Comparison of ENCODE assay signal across 8 mouse cellular contexts in the genomic region with DNA sequence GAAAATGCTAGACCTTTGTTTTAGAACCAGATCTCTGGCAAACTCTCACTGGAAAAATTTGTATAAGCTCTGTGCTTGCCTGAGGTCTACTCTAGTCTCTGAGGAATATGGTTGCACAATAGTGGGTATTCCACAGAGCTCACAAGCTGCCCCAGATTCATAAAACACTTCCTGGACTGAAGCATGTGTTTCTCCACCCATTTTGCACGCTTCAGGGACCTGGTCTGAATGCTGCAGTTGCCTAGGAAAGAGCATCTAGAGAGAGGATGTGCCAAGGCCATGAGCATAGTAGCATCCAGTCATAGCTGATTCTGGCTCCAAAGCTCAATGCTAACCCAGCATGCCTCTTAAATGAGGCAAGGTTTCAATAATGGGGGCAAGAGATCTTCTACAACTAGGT.
DNase-seq lines count a peak whose midpoint lies in the region; ATAC-seq and TF ChIP-seq lines count a peak whose summit lies in the region.

No protein-coding gene starts in this region.

- TF ChIP-seq CTCF in midbrain, postnatal 0 days (IDR thresholded peaks at IDR 0.05): no peak
- no peak for TF ChIP-seq CTCF in thymus, adult 2 months (IDR thresholded peaks at IDR 0.05; ENCODE audit: borderline replicate concordance, control insufficient read depth, extremely low read depth, insufficient read depth, low read length, poor library complexity)

- WGBS in midbrain, embryonic 13.5 days: 67% methylated on average over 1 of the region's 1 CpGs
- WGBS in midbrain, embryonic 11.5 days: 64% methylated on average over 1 of the region's 1 CpGs
- WGBS in intestine, embryonic 16.5 days: 52% methylated on average over 1 of the region's 1 CpGs
- WGBS in midbrain, postnatal 0 days: 30% methylated on average over 1 of the region's 1 CpGs
- WGBS in thymus, adult 2 months: 68% methylated on average over 1 of the region's 1 CpGs

- no peaks in the 10 kb centered on the region for H3K27me3 ChIP-seq in midbrain, embryonic 13.5 days
- no peaks in the 10 kb centered on the region for H3K27me3 ChIP-seq in midbrain, embryonic 11.5 days (ENCODE audit: control insufficient read depth, insufficient read depth, low read length)
- H3K27me3 ChIP-seq in intestine, embryonic 16.5 days (replicated peaks; ENCODE audit: control insufficient read depth, insufficient read depth, low read length): no peaks in the 10 kb centered on the region
- no peaks in the 10 kb centered on the region for H3K27me3 ChIP-seq in midbrain, postnatal 0 days (ENCODE audit: insufficient read depth, low read length)
- H3K27me3 ChIP-seq in thymus, adult 2 months (ENCODE audit: control insufficient read depth, insufficient read depth, low read length): no peaks in the 10 kb centered on the region

- peaks cover 23% of the 10 kb centered on the region for H3K36me3 ChIP-seq in midbrain, embryonic 13.5 days
- peaks cover 11% of the 10 kb centered on the region; the same call in 1 of the 2 replicates for H3K36me3 ChIP-seq in midbrain, embryonic 11.5 days (ENCODE audit: control insufficient read depth, insufficient read depth, low read length)
- H3K36me3 ChIP-seq in intestine, embryonic 16.5 days (ENCODE audit: control insufficient read depth, insufficient read depth, low read length): no peaks in the 10 kb centered on the region
- no peaks in the 10 kb centered on the region for H3K36me3 ChIP-seq in midbrain, postnatal 0 days (ENCODE audit: insufficient read depth, low read length)
- no peaks in the 10 kb centered on the region for H3K36me3 ChIP-seq in thymus, adult 2 months (ENCODE audit: control insufficient read depth, insufficient read depth, low read length)

- no peak overlapping the region for H3K9ac ChIP-seq in midbrain, embryonic 13.5 days (replicated peaks)
- H3K9ac ChIP-seq in midbrain, embryonic 11.5 days (ENCODE audit: low read length): no peak overlapping the region
- no peak overlapping the region for H3K9ac ChIP-seq in intestine, embryonic 16.5 days (ENCODE audit: low read depth, low read length)
- H3K9ac ChIP-seq in midbrain, postnatal 0 days (replicated peaks; ENCODE audit: low read length, poor library complexity, severe bottlenecking): no peak overlapping the region

- H3K4me3 ChIP-seq in midbrain, embryonic 13.5 days (replicated peaks): no peak overlapping the region
- H3K4me3 ChIP-seq in midbrain, embryonic 11.5 days (ENCODE audit: low read depth, low read length): no peak overlapping the region
- H3K4me3 ChIP-seq in intestine, embryonic 16.5 days (ENCODE audit: low read length): no peak overlapping the region
- H3K4me3 ChIP-seq in midbrain, postnatal 0 days (ENCODE audit: low read depth, low read length): no peak overlapping the region
- no peak overlapping the region for H3K4me3 ChIP-seq in thymus, adult 2 months (ENCODE audit: control insufficient read depth, insufficient read depth, low read length)

- no peak overlapping the region for H3K27ac ChIP-seq in midbrain, embryonic 13.5 days
- no peak overlapping the region for H3K27ac ChIP-seq in midbrain, embryonic 11.5 days (ENCODE audit: low read depth, low read length)
- no peak overlapping the region; the same call in none of the 2 replicates for H3K27ac ChIP-seq in intestine, embryonic 16.5 days (ENCODE audit: low read length)
- H3K27ac ChIP-seq in midbrain, postnatal 0 days (ENCODE audit: low read depth, low read length): no peak overlapping the region
- H3K27ac ChIP-seq in thymus, adult 2 months (ENCODE audit: control insufficient read depth, insufficient read depth, low read length): no peak overlapping the region

- H3K9me3 ChIP-seq in midbrain, embryonic 13.5 days: no peaks in the 10 kb centered on the region
- no peaks in the 10 kb centered on the region for H3K9me3 ChIP-seq in midbrain, embryonic 11.5 days (ENCODE audit: control insufficient read depth, low read length)
- no peaks in the 10 kb centered on the region for H3K9me3 ChIP-seq in intestine, embryonic 16.5 days (ENCODE audit: control insufficient read depth, low read length)
- H3K9me3 ChIP-seq in midbrain, postnatal 0 days (ENCODE audit: low read length): no peaks in the 10 kb centered on the region

- no peak for TF ChIP-seq POLR2A in thymus, adult 2 months (IDR thresholded peaks at IDR 0.05; ENCODE audit: control insufficient read depth, extremely low read depth, insufficient read depth, low read length, poor library complexity)

- DNase-seq in cerebellum, postnatal 10 days: peak; percentile 43 to 63
- DNase-seq in cerebellum, postnatal 36 days: no peak
- DNase-seq in midbrain, embryonic 11.5 days (ENCODE audit: low spot score, missing footprints): no peak
- DNase-seq in midbrain, postnatal 0 days (ENCODE audit: low spot score): peak; percentile 74
- no peak for DNase-seq in spleen, postnatal 36 days (ENCODE audit: low spot score in 2 of 2)
- no peak for DNase-seq in thymus, adult 2 months

- ATAC-seq in midbrain, embryonic 13.5 days: peak; percentile 65
- ATAC-seq in midbrain, embryonic 11.5 days (ENCODE audit: low FRiP score): no peak
- peak; percentile 21; the same call in 1 of the 2 replicates for ATAC-seq in intestine, embryonic 16.5 days
- peak; percentile 34; the same call in 1 of the 2 replicates for ATAC-seq in midbrain, postnatal 0 days (ENCODE audit: low FRiP score)

- no peak overlapping the region for H3K4me2 ChIP-seq in midbrain, embryonic 13.5 days (replicated peaks)
- no peak overlapping the region for H3K4me2 ChIP-seq in midbrain, embryonic 11.5 days
- no peak overlapping the region for H3K4me2 ChIP-seq in intestine, embryonic 16.5 days (ENCODE audit: low read depth, low read length)
- no peak overlapping the region for H3K4me2 ChIP-seq in midbrain, postnatal 0 days (ENCODE audit: low read depth, low read length, poor library complexity, severe bottlenecking)

- peaks cover 15% of the 10 kb centered on the region for H3K4me1 ChIP-seq in midbrain, embryonic 13.5 days (replicated peaks)
- peaks cover 3% of the 10 kb centered on the region; the same call in 1 of the 2 replicates for H3K4me1 ChIP-seq in midbrain, embryonic 11.5 days (ENCODE audit: control insufficient read depth, insufficient read depth, low read length)
- H3K4me1 ChIP-seq in intestine, embryonic 16.5 days (ENCODE audit: control insufficient read depth, insufficient read depth, low read length): peaks cover 3% of the 10 kb centered on the region
- H3K4me1 ChIP-seq in midbrain, postnatal 0 days (ENCODE audit: insufficient read depth, low read length): no peaks in the 10 kb centered on the region
- no peaks in the 10 kb centered on the region for H3K4me1 ChIP-seq in thymus, adult 2 months (replicated peaks; ENCODE audit: control insufficient read depth, insufficient read depth, low read length)

Comparison
In these comparisons a context has a peak if more than half of its experiments do, and no peak if none do; other contexts are left out.
1. DNase-seq: peak in cerebellum, postnatal 10 days (2 of 2) and midbrain, postnatal 0 days (single experiment); none in cerebellum, postnatal 36 days (0 of 2), midbrain, embryonic 11.5 days (single experiment), spleen, postnatal 36 days (0 of 2) and thymus, adult 2 months (single experiment).